Mouse (Mus musculus): ENCODE results near the gene Nos3.

GRCm38 (mm10) chr5:24326166-24326841 is 38.3 kb upstream of the Nos3 start:
- TF ChIP-seq POLR2A (IDR thresholded peaks at IDR 0.05; ENCODE audit: extremely low read depth, insufficient read depth, low read length) = no peak
- TF ChIP-seq CTCF (IDR thresholded peaks at IDR 0.05; ENCODE audit: low read depth, low read length) = no peak
